Mouse (Mus musculus): ENCODE data around the gene A430078G23Rik. TPM values are rescaled to one million over a fixed set of nuclear protein-coding genes. Genes with fewer than 3 reads are reported as not detected.
A peak's percentile ranks its signal among the peaks of the same experiment; 100 is the strongest.
"Not testable (repeated sequence)": the region's sequence is repeated elsewhere in the genome, so short reads cannot be mapped to it uniquely, and the experiment has no call there.

The A430078G23Rik gene
- 0.19 and 0.21 TPM in 2 replicates for polyA plus RNA-seq (2015; fragmentation: Nextera tagmentation; extraction: Ambion mirVana)

DNA sequence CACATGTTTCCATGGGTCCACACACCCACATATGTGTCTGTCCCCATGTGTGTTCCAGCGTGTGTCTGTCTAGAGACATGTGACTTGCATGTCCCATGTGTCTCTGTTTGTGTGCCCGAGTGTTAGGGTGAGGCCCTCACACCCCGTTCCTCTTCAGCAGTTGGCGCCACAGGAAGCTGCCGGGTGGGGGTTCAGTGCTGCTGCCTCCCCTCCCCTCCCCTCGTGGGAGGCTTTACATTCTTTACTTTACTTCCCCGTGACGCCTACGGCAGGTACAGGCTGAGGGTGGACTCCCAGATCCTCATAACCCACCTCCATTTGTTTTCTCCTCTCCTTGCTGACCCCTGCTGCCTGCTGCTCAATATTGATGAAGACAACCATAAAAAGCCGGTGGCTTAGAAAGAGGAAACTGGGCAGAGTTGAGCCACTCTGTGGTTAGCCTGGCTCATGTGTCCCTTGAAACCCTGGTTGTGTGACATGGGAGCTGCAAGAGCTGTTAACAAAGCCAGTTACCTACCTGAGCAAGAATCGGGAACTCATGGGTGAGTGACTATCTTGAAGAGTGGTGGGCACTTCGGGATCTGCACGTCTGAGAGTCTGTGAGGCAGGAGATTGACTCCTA, at the start of gene A430078G23Rik:
Gene A430078G23Rik, plus strand, starts transcription at position 227 of the 622 bp plus-strand sequence.
- H3K36me3 ChIP-seq, result no peaks in the 10 kb centered on the region
- peaks cover 14% of the 10 kb centered on the region for H3K4me1 ChIP-seq (replicated peaks)
- no peaks in the 10 kb centered on the region for H3K27me3 ChIP-seq (replicated peaks)
- H3K4me2 ChIP-seq (replicated peaks), result 0 out of 2 replicates have a peak within 1 kb of the TSS, but pooled peaks have one; percentile 19
- 59% methylated on average over 13 of the region's 13 CpGs for WGBS
- peak; percentile 41 for ATAC-seq
- H3K9me3 ChIP-seq, result no peaks in the 10 kb centered on the region
- H3K27ac ChIP-seq, result no peak within 1 kb of the TSS
- H3K4me3 ChIP-seq (replicated peaks), result no peak within 1 kb of the TSS
- H3K9ac ChIP-seq, result no peak within 1 kb of the TSS

DNA sequence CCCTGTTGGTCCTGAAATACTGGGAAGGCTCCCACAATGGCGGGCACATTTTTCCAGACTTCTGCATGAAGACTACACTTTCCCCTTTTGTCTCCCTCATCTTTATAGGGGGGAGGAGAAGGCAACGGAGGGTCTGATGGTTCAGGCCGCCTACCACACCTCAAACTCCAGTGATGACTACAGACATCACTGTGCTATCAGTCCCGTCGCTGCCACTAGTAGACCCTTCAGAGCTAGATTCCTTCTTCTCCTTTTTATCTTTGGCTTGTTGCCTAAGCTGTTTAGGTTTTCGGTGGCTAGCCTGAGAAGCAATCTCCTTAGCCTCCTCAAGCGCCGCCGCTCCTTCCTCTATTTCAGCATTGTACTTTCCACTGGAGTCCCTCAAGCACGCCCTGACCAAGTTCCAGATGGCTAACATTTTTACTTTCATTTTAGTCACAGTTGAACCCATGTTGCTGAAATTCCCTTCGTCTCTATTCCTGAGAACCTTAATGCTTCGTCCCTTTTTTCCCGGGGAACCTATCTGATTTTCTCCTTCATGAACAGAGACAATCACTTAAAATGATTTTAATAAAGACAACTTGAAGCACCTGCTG, 44.9 kb upstream of the A430078G23Rik start:
- ATAC-seq; H3K4me3 ChIP-seq (replicated peaks); H3K4me1 ChIP-seq (replicated peaks); H3K27me3 ChIP-seq (replicated peaks); H3K4me2 ChIP-seq (replicated peaks); H3K27ac ChIP-seq; H3K36me3 ChIP-seq; H3K9me3 ChIP-seq; H3K9ac ChIP-seq: not testable (repeated sequence)
- 89% methylated on average over 13 of the region's 13 CpGs for WGBS

DNA sequence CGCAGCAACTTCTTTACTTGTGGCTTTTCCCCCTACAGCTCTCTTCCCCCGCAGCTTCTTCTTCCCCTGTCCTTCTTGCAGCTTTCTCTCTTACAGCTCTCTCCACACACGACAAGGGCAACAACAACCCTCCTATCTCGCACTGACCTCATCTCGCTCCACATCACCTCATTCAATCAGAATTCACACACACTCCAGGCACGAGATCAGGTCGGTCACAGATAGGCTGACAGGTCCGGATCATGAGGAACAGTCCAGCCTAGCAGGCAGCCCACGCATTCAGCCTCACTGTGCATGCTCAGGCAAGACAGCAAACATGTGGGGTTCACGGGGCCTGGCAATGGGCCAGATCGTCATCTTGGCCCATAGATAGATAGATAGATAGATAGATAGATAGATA, 43.6 kb upstream of the A430078G23Rik start:
- H3K27me3 ChIP-seq (replicated peaks), result no peaks in the 10 kb centered on the region
- H3K4me2 ChIP-seq (replicated peaks), result no peak overlapping the region
- WGBS, result 88% methylated on average over 11 of the region's 11 CpGs
- H3K27ac ChIP-seq, result no peak overlapping the region
- H3K9me3 ChIP-seq, result no peaks in the 10 kb centered on the region
- H3K9ac ChIP-seq, result no peak overlapping the region
- ATAC-seq, result no peak
- no peaks in the 10 kb centered on the region for H3K36me3 ChIP-seq
- H3K4me3 ChIP-seq (replicated peaks), result no peak overlapping the region
- H3K4me1 ChIP-seq (replicated peaks), result no peaks in the 10 kb centered on the region

DNA sequence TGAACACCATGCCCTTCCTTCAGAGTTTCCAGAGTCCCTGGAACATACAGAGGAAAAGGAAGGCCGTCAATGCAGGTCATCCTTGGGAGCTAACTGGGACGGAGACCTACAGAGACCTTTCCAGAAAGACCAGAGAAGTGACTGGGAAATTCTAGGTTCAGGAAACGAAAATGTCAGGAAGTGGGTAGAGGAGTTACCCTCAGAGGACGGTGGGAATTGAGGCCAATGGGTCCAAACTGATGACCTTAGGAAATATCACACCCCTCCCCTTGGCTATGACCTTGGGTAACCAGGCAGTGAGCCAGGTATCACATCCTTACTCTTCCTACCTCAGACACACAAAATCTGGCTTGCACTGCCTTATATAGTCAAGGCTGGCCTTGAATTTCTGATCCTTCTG, 41.7 kb upstream of the A430078G23Rik start:
- Histone ChIP-seq H3K27me3 (replicated peaks) (no peaks in the 10 kb centered on the region), H3K36me3 (no peaks in the 10 kb centered on the region), H3K4me3 (replicated peaks) (no peak overlapping the region), H3K27ac (no peak overlapping the region), H3K9ac (no peak overlapping the region), H3K4me1 (replicated peaks) (no peaks in the 10 kb centered on the region), H3K9me3 (no peaks in the 10 kb centered on the region), H3K4me2 (replicated peaks) (no peak overlapping the region)
- no peak for ATAC-seq
- 70% methylated on average over 4 of the region's 4 CpGs for WGBS

DNA sequence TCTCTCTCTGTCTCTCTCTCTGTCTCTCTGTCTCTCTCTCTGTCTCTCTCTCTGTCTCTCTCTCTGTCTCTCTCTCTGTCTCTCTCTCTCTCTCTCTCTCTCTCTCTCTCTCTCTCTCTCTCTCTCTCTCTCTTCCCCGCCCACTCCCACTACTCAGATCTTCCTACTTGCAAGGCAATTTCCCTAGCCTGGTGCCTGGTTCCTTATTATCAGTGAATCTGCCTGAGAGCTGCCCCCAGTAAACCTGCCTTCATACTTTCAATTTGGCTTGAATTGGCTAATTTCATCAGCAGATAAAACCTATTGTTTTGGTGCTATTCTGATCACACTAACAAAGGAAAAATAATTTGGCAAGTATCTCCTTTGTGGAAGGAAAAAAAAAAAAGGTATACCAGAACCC, 39.8 kb upstream of the A430078G23Rik start:
- not testable (repeated sequence) for H3K36me3 ChIP-seq; H3K9me3 ChIP-seq; H3K4me2 ChIP-seq (replicated peaks); H3K27ac ChIP-seq; H3K4me3 ChIP-seq (replicated peaks); H3K9ac ChIP-seq; ATAC-seq; H3K4me1 ChIP-seq (replicated peaks); H3K27me3 ChIP-seq (replicated peaks)
- 72% methylated on average over 1 of the region's 1 CpGs for WGBS

DNA sequence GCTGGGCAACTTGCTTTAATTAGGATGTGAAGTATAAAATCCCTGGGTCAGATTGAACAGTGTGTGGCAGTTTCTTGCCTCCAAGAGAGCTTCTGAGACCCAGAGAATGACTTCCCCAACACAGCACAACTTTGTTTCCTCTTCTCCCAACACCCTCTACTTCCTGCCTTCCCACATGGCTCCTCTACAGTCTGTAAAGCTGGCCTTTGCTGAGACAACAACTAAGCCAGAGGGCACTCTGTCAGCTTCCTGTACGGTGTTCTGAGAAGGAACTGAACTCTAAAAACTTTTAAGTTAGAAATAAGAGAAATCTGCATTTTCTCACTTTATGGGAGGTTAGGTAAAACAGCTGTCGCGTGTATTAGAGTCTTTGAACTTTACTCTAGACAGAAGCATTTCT, 39.4 kb upstream of the A430078G23Rik start:
- Histone ChIP-seq H3K4me1 (replicated peaks) (no peaks in the 10 kb centered on the region), H3K36me3 (no peaks in the 10 kb centered on the region), H3K9me3 (no peaks in the 10 kb centered on the region), H3K27me3 (replicated peaks) (no peaks in the 10 kb centered on the region), H3K27ac (no peak overlapping the region), H3K9ac (no peak overlapping the region), H3K4me2 (replicated peaks) (no peak overlapping the region), H3K4me3 (replicated peaks) (no peak overlapping the region)
- 63% methylated on average over 3 of the region's 3 CpGs for WGBS
- ATAC-seq, result no peak

DNA sequence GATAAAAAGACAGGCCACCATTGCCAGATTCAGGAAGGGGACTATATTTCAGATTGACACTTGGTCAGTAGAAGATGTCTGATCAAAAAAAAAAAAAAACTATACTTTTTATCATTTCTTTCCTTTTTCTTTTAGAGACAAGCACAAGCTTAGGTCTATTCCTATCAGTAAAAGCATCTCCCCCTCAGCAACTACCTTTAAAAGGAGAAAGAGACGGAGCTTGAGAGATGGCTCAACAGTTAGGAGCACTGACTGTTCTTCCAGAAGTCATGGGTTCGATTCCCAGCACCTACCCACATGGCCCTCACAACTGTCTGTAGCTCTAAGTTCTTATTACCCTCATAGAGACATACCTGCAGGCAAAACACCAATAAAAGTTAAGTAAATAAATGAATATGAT, 38.9 kb upstream of the A430078G23Rik start:
- ATAC-seq, result no peak
- Histone ChIP-seq H3K27me3 (replicated peaks) (no peaks in the 10 kb centered on the region), H3K36me3 (no peaks in the 10 kb centered on the region), H3K27ac (no peak overlapping the region), H3K9ac (no peak overlapping the region), H3K4me1 (replicated peaks) (no peaks in the 10 kb centered on the region), H3K4me2 (replicated peaks) (no peak overlapping the region), H3K9me3 (no peaks in the 10 kb centered on the region), H3K4me3 (replicated peaks) (no peak overlapping the region)
- 72% methylated on average over 2 of the region's 2 CpGs for WGBS

DNA sequence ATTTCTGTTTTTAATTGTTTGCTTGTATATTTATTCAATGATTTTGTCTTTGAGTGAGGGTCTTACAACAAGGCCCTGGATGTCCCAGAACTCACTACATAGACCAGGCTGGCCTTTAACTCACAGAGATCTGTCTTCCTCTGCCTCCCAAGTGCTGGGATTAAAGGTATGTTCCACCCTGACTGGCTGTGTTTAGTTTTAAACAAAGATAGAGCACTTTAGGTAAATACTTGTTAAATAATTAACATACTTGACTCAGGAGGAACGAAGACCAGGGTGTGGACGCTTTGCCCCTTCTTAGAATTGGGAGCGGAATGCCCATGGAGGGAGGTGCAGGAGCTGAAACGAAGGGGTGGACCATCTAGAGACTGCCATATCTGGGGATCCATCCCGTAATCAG, 36.6 kb upstream of the A430078G23Rik start:
- Histone ChIP-seq H3K4me2 (replicated peaks) (no peak overlapping the region), H3K27ac (no peak overlapping the region), H3K27me3 (replicated peaks) (no peaks in the 10 kb centered on the region), H3K36me3 (no peaks in the 10 kb centered on the region), H3K9ac (no peak overlapping the region), H3K4me1 (replicated peaks) (no peaks in the 10 kb centered on the region), H3K4me3 (replicated peaks) (no peak overlapping the region), H3K9me3 (no peaks in the 10 kb centered on the region)
- WGBS, result 65% methylated on average over 5 of the region's 5 CpGs
- ATAC-seq, result no peak

DNA sequence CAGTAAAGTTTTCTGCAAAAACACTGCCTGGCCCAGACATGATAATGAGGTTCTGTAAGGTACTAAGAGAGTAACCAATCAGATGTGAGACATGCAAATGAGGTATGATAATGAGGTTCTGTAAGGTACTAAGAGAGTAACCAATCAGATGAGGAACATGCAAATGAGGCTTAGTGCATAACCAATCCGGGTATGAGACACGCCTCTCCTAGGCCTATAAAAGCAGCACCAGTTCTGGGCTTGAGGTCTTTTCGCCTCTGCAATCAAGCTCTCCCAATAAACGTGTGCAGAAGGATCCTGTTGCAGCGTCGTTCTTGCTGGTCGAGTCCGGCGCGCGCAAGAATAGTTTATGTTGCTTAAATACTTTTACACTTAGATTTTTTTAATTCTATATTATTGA, 33.9 kb upstream of the A430078G23Rik start:
- not testable (repeated sequence) for H3K27ac ChIP-seq; H3K9ac ChIP-seq; H3K4me3 ChIP-seq (replicated peaks); H3K36me3 ChIP-seq; H3K4me1 ChIP-seq (replicated peaks); ATAC-seq; H3K9me3 ChIP-seq; H3K27me3 ChIP-seq (replicated peaks); H3K4me2 ChIP-seq (replicated peaks)
- 90% methylated on average over 11 of the region's 11 CpGs for WGBS

DNA sequence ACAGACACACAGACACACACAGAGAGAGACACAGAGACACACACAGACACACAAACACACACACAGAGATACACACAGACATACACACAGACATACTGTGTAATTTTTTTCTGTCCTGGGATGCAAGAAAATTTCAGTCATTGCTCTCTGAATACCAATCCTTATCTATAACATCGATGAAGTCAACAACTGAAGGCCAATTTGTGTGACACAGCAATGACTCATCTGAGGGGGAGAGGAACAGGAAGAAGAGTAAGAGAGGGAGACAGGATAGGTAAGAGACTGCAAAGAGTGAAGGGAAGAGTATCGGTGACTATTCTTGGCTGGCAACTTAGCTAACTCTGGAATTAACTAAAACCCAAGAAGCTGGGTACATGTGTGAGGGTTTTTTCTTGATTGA, 29.0 kb upstream of the A430078G23Rik start:
- H3K9ac ChIP-seq, result no peak overlapping the region
- H3K4me2 ChIP-seq (replicated peaks), result no peak overlapping the region
- no peak overlapping the region for H3K27ac ChIP-seq
- H3K36me3 ChIP-seq, result no peaks in the 10 kb centered on the region
- WGBS, result 84% methylated on average over 2 of the region's 2 CpGs
- no peak overlapping the region for H3K4me3 ChIP-seq (replicated peaks)
- H3K9me3 ChIP-seq, result no peaks in the 10 kb centered on the region
- no peaks in the 10 kb centered on the region for H3K27me3 ChIP-seq (replicated peaks)
- no peaks in the 10 kb centered on the region for H3K4me1 ChIP-seq (replicated peaks)
- ATAC-seq, result no peak

DNA sequence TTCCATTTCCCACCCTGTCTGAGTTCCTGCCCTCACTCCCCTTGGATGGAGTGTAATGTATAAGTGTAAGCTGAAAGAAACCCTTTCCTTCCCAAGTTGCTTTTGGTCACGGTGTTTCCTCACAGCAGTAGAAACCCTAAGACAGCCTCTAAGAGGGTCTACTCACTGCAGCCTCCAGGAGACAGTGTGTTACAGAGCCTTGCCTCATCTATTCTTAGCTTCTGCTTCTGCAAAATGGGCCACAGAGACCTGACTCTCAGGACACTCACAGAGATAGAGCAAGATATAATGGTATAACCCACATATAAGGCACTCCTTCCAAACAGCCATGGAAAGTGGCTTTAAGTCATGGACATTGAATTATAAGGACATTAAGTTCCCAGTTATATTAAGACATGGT, 26.2 kb upstream of the A430078G23Rik start:
- H3K4me3 ChIP-seq (replicated peaks), result no peak overlapping the region
- no peaks in the 10 kb centered on the region for H3K9me3 ChIP-seq
- H3K36me3 ChIP-seq, result no peaks in the 10 kb centered on the region
- no peak overlapping the region for H3K4me2 ChIP-seq (replicated peaks)
- WGBS, result 88% methylated on average over 1 of the region's 1 CpGs
- H3K9ac ChIP-seq, result no peak overlapping the region
- H3K4me1 ChIP-seq (replicated peaks), result no peaks in the 10 kb centered on the region
- no peak for ATAC-seq
- no peaks in the 10 kb centered on the region for H3K27me3 ChIP-seq (replicated peaks)
- H3K27ac ChIP-seq, result no peak overlapping the region

DNA sequence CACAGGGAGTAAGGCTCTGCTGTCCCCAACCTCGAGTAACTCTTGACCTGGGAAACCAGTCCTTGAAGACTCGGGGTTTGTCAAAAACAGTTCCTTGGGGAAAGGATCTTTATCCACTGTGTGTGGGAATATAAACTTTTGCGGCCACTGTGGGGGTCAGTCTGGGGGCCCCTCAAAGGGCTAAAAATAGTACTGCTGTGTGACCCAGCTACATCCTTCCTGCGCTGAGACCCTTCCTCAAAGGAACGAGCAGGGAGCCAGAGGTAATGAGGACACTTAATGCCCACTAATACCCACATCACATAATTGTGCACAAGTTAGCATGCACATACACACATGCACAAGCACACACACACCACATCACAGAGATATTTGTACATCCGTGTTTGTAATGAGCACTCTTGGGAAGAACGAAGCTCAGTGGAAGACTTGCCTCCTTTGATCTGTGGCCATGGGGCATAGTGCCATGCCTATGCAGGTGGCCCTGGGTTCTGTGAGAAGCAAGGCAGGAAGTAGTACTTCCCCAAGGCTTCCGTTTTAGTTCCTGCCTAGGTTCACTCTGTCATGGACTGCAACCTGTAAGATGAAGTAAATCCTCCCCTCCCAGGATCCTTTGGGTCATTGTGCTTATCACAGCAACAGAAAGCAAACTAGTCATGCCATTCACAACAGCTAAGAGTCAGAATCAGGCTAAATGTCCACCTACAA, 25.5 kb upstream of the A430078G23Rik start:
- Histone ChIP-seq H3K4me3 (replicated peaks) (no peak overlapping the region), H3K9ac (no peak overlapping the region), H3K9me3 (no peaks in the 10 kb centered on the region), H3K4me1 (replicated peaks) (no peaks in the 10 kb centered on the region), H3K27me3 (replicated peaks) (no peaks in the 10 kb centered on the region), H3K4me2 (replicated peaks) (no peak overlapping the region), H3K27ac (no peak overlapping the region), H3K36me3 (no peaks in the 10 kb centered on the region)
- WGBS, result 68% methylated on average over 8 of the region's 8 CpGs
- no peak for ATAC-seq

DNA sequence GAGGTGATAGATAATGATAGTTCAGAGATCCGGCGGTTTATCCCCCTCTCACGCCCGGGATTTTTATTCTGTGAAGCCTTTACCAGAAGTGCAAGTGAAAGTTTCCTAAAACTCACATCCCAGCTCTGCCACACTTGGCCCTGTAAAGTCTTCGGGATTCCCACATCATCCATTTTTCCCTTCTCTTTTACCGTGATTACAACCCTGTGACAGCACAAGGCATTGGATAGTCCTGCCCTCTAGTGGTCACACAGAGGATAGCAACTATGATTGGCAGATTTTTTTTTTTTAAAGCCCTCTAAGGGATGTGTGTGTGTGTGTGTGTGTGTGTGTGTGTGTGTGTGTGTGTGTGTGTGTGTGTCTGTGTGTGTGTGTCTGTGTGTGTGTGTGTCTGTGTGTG, 22.6 kb upstream of the A430078G23Rik start:
- no peaks in the 10 kb centered on the region for H3K4me1 ChIP-seq (replicated peaks)
- H3K9me3 ChIP-seq, result no peaks in the 10 kb centered on the region
- H3K27me3 ChIP-seq (replicated peaks), result no peaks in the 10 kb centered on the region
- H3K4me3 ChIP-seq (replicated peaks), result no peak overlapping the region
- H3K9ac ChIP-seq, result no peak overlapping the region
- no peak overlapping the region for H3K4me2 ChIP-seq (replicated peaks)
- ATAC-seq, result no peak
- 45% methylated on average over 6 of the region's 6 CpGs for WGBS
- no peaks in the 10 kb centered on the region for H3K36me3 ChIP-seq
- no peak overlapping the region for H3K27ac ChIP-seq

All from intestine, embryonic 15.5 days (tissue).